Mouse (Mus musculus) heart, adult 9 months (tissue): ENCODE measurements at regions not wholly inside any gene's neighbourhood (a gene's known extent, or its start where the extent isn't known, plus 50 kb on each side); places are given as distances from the start of the nearest gene placed in this dataset.

Experiments
- DNase-seq, 2 experiments: peaks; one replicate each; pipeline ENCODE4 v3.0.0; 2022; ENCODE audit warnings: low spot score in 2 of 2

DNA sequence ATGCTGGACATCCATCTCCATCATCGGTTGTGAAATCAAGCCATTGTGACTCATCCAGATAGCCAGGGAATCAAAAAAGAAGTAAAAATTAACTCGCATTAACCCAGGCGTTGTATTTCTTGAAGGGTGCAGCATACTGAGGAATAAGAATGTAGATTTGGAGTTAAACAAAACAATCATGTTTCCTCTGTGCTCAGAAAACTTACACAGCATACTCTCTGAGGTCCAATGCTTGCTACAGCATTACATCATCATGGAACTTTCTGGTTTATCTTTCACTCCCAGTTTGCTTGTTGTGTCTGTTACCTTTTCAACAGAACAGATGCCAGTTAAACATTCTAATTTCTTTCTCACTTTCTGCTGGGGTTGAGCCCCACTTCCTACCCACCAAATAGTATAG is 173.1 kb upstream of the Pkn2 start:
- DNase-seq: no peak

DNA sequence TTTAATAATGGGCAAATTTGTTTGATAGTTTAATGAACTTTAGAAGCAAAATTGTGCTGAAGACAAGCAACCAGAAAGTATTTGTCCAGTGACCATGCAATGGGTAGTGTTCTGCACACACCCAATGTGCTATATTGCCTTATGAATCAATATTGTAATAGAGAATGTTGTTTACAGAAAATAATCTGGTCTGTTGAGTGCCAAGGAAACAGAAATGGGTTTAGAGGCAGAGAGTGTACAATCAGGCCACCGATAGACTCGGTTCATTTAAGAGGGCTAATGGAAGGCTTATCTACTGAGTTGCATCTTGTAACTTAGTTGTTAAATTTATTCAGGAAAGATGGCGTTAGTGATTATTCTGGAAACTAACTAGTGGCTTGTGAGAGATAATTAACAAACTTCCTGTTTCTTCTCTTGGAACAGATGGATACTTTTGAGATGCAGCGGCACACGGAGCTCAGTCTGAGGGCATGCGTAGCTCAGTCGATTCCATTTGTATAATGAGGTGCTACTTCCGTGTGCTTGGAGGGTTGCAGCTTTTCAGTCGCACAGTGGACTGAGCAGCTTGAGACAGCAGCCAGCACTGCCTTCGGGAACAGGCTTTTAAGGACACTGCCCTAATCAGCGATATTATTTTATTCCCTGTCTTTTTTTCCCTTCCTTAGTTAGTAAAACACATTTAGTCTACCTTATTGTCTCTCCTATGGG is 171.6 kb upstream of the Pkn2 start:
- no peak for DNase-seq

GRCm38 (mm10) chr3:143040666-143041065 is 158.9 kb upstream of the Pkn2 start:
- no peak for DNase-seq

GRCm38 (mm10) chr3:143036108-143036507 is 154.3 kb upstream of the Pkn2 start:
- DNase-seq: no peak

GRCm38 (mm10) chr3:143034588-143034987 is 152.8 kb upstream of the Pkn2 start:
- no peak for DNase-seq

DNA sequence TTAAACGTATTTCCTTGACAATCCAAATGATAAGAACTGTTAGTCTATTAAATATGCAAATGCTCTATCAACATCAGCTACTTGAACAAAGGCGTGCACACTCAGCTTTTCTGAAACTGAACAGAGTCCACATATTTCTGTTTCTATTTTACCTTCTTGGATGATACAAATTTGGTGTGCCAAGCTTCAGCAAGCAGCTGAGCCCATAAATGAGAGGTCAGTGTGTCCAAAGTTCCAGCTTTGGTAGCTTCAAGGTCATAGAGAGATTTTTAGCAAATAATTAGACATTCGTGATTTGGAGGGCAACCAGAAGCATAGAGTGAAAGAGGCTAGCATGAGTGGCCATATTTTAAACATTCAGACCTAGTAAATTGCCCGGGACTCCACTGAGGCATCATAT is 140.7 kb upstream of the Pkn2 start:
- DNase-seq: no peak

GRCm38 (mm10) chr3:143021159-143021871 is 139.5 kb upstream of the Pkn2 start:
- DNase-seq: no peak

GRCm38 (mm10) chr3:143017480-143017879 is 135.7 kb upstream of the Pkn2 start:
- no peak for DNase-seq

GRCm38 (mm10) chr3:143016758-143017157 is 135.0 kb upstream of the Pkn2 start:
- no peak for DNase-seq

GRCm38 (mm10) chr3:143014421-143014820 is 132.6 kb upstream of the Pkn2 start:
- DNase-seq: no peak

DNA sequence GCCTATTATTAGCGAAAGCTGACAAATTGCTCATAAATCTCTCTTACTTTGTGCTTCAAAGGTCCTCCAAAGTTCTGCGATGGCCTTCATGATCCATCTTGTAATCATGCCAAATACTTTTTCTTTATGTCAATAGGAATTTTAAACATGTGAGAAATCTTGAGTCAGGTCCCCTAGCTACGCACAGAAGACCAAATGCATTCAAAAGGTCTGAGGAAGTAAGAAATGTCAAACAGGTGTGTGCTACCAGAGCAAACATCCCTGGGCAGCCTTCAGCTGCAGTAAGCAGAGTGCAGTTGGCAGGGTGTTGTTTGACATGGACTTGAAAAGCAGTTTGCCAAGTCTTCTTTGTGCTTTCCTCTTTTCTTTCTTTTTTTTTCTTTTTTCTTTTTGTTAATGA is 125.2 kb upstream of the Pkn2 start:
- DNase-seq: no peak

DNA sequence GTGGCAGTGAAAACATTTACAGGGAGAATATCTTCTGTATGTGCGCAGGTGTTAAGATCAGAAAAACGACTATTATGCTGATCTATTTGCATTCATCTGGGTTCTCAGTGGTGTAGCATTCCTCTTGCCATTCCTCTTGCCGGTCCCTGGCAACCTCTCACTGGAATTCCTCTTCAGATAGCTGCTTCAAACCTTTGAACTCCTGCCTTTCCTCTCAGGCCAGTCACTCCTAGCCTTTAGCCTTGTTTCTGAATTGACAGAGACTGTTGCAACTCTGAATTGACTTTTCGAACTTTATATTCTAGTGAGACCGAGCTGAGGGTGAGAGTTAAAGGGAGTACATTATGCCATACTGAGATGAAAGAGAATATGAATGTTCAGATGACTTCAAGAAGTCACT is 120.1 kb upstream of the Pkn2 start:
- no peak for DNase-seq

DNA sequence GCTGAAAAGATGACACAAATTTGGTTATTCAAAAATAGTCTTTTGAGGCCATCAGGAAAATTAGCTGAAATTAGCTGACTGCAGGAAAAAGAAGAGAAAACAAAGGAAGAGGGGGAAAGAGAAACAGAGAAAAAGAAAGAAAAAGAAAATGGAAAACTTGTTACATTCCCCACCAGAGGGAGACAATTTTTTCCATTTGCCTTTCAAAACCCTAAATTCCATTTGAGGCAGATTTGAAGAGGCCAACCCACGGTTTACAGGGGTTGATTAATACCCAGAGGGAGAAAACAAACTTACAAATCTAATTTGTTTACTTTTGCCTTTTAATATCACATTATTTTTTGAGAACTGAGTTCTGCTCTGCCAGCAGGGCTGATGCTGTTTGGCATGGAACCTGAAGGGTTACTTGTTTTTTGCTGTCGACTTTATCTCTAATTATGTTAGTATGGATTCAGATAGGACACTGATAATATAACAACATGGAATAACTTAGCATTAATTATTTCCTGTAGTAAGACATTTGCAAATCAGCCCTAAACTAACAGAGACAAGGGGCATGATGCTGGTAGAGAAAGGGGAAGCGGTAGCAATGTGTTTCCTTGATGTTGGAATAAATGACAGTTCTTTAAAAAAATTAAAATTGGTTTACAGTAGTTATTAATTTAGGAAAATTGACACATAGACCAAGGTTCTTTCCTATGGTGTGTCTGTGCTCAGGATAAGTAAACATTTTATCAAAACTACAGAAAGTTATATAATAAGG is 114.4 kb upstream of the Pkn2 start:
- DNase-seq: no peak

- no peak for DNase-seq
These were observed 102.7 kb upstream of the Pkn2 start for GRCm38 (mm10) chr3:142984547-142984946.

DNA sequence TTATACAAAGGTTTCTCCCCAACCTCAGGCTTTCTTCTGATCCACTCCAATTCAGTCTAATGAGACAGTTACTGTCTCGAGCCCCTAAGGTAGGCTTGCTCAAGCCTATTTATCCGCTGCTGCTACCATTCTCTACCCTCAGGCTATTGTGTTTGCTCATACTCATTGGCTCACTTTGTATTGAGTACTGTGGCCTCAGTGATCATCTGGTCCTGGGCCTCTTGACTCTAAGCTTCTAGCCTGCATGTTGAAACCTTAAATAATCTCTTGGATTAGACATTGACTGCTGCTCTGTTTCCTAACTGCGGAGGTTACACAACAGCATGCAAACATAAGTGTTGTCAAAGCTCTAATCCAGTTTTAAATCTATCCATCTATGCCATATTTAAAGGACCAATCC is 99.4 kb upstream of the Pkn2 start:
- no peak for DNase-seq

- DNase-seq: no peak
These were observed 97.4 kb upstream of the Pkn2 start for GRCm38 (mm10) chr3:142979161-142979560.

DNA sequence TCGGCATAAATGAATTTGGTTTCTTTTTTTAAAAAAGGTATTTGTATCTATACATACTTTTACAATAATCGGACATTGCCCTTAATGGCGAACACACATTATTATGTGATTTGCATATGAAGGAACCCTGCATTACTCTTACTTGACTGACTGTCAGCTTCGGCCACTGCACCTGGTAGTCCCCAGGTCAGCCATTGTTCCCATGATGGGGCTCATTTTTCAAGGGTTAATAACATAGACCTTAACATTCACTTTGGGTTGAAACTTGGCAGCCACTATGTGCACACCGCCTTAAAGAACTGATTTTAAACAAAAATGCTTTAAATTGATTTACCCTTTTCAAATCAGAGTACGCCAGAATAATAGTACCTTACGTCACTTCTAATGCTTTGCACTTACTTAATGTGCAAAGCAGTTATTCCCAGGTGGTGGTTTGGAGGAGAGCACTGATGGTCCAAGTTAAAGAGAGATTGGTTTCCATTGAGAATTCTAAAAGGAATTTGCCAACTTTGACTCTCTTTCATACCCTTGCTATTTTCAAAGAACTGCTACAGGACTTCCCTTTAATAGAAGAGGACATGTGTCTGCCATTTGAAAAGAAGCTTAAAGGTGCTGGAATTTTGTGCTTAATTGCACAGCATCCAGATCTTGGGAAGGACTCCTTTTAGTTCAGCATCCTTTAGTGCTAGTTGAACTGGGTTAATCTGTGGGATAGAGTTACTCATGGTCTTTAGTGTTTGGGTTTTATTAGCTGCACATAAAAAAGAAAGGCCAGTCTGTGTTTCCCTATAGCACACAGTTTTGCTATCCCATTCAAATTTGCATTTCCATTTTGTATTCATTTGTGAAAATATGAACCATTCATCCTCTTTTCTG is 95.0 kb upstream of the Pkn2 start:
- DNase-seq: no peak

DNA sequence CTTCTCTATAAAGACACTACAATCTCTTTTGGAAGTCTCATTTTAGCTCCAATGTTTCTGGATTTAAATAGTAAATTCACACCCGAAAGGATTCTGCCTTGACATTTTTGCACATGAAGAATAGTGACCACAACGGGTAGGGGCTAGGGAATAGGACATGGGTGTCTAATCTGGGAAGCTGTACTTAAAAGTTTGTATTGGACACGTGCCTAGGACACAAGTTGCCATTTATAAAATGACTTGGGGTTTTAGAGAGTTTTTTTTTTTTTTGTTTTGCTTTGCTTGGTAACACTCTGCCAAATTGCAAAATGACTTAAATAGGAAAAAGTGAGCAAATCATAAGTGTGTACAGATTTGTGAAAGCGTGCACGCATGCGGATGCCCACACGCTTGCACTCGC is 93.8 kb upstream of the Pkn2 start:
- no peak for DNase-seq

GRCm38 (mm10) chr3:142969501-142969900 is 87.7 kb upstream of the Pkn2 start:
- no peak for DNase-seq

GRCm38 (mm10) chr3:142965604-142966003 is 83.8 kb upstream of the Pkn2 start:
- DNase-seq: no peak

- DNase-seq: no peak
These were observed 82.1 kb upstream of the Pkn2 start for GRCm38 (mm10) chr3:142963818-142964372.

DNA sequence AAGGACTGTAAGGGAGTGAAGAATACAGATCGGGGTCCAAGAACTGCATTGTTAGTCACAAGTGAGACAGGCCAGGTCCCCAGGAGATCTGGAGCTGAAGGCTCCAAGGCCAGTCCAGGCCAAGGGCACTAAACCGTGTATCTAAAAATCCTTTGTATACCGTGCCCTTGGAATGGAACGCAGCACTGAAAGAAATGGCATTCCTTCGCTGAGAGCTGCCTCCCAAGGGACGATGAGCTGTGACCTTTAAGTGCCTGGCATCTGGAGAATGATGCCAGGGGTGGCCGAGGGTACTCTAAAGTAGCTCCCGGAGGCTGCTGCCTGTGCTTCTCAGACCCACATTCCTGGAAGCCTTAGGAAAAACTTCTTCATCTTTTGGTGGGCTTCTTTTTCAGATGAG is 76.0 kb upstream of the Pkn2 start:
- no peak for DNase-seq
